Mouse (Mus musculus) NIH3T3 (cell line): ENCODE measurements around the gene Naa40.

Source experiments
- DNase-seq: peaks from one replicate; pipeline ENCODE4 v3.0.0-alpha.2; 2012; ENCODE audit warnings: low read depth

Gene Naa40

GRCm38 (mm10) chr19:7214484-7214883 is 26.5 kb downstream of the Naa40 start:
- no peak for DNase-seq

GRCm38 (mm10) chr19:7213010-7213409 is 28.0 kb downstream of the Naa40 start:
- DNase-seq, result peak; percentile 64

GRCm38 (mm10) chr19:7212216-7212615 is 28.8 kb downstream of the Naa40 start:
- no peak for DNase-seq

GRCm38 (mm10) chr19:7209907-7210646 is 30.9 kb downstream of the Naa40 start:
- no peak for DNase-seq

- DNase-seq, result peak; percentile 97
These were observed 34.9 kb downstream of the Naa40 start, which contains the start of gene Otub1 for GRCm38 (mm10) chr19:7205753-7206736. Gene Otub1, minus strand, starts transcription at chr19:7206316.

GRCm38 (mm10) chr19:7205326-7205725 is 35.7 kb downstream of the Naa40 start:
- DNase-seq, result peak; percentile 50

GRCm38 (mm10) chr19:7204898-7205297 is 36.1 kb downstream of the Naa40 start:
- DNase-seq, result peak; percentile 46

- no peak for DNase-seq
These were observed 40.6 kb downstream of the Naa40 start for GRCm38 (mm10) chr19:7200427-7200826.

- DNase-seq, result no peak
These were observed 41.9 kb downstream of the Naa40 start for GRCm38 (mm10) chr19:7199089-7199488.

- no peak for DNase-seq
These were observed 43.5 kb downstream of the Naa40 start for GRCm38 (mm10) chr19:7197445-7197844.

GRCm38 (mm10) chr19:7196741-7197270 is 44.2 kb downstream of the Naa40 start:
- DNase-seq, result peak; percentile 54

- peak; percentile 73 for DNase-seq
These were observed 44.9 kb downstream of the Naa40 start for GRCm38 (mm10) chr19:7195900-7196728.

- DNase-seq, result no peak
These were observed 48.4 kb downstream of the Naa40 start for GRCm38 (mm10) chr19:7192561-7192967.

GRCm38 (mm10) chr19:7191639-7192038 is 49.3 kb downstream of the Naa40 start:
- DNase-seq, result no peak

- no peak for DNase-seq
These were observed 50.0 kb downstream of the Naa40 start for GRCm38 (mm10) chr19:7190986-7191385.

- no peak for DNase-seq
These were observed 52.0 kb downstream of the Naa40 start for GRCm38 (mm10) chr19:7189026-7189425.

GRCm38 (mm10) chr19:7187157-7187556 is 53.8 kb downstream of the Naa40 start:
- DNase-seq, result no peak

GRCm38 (mm10) chr19:7185715-7186291 is 55.2 kb downstream of the Naa40 start:
- no peak for DNase-seq

- no peak for DNase-seq
These were observed 55.9 kb downstream of the Naa40 start for GRCm38 (mm10) chr19:7185059-7185458.

- DNase-seq, result no peak
These were observed 57.6 kb downstream of the Naa40 start for GRCm38 (mm10) chr19:7183419-7183818.

- DNase-seq, result peak; percentile 45
These were observed 58.6 kb downstream of the Naa40 start for GRCm38 (mm10) chr19:7182273-7182949.
